Mouse (Mus musculus) thymus, adult 2 months (tissue): Measurements from ENCODE around the gene Otogl.

Source experiments
- CTCF ChIP-seq: fragments of 200-500 bp; IDR thresholded peaks from 2 replicates; pipeline ENCODE4 v1.5.1; 2012; ENCODE audit warnings: mild to moderate bottlenecking, control low read depth, low read length, moderate library complexity, borderline replicate concordance; ENCODE audit not compliant: control insufficient read depth, poor library complexity, insufficient read depth; ENCODE audit errors: extremely low read depth
- POLR2A ChIP-seq: fragments of 200-500 bp; IDR thresholded peaks from 2 replicates; pipeline ENCODE4 v1.6.1; 2012; ENCODE audit warnings: mild to moderate bottlenecking, low read length, control low read depth, moderate library complexity; ENCODE audit not compliant: control insufficient read depth, poor library complexity, insufficient read depth; ENCODE audit errors: extremely low read depth

GRCm38 (mm10) chr10:107867414-107867813, 44.5 kb downstream of the Otogl start:
- TF ChIP-seq POLR2A (no peak), CTCF (no peak)
